Mouse (Mus musculus) embryonic facial prominence, embryonic 15.5 days (tissue): ENCODE measurements around the gene Impdh2. TPM values are rescaled to one million over a fixed set of nuclear protein-coding genes. Genes with fewer than 3 reads are reported as not detected.
A peak's percentile ranks its signal among the peaks of the same experiment; 100 is the strongest.

Experiments
- microRNA counts: library from miRNA; unstranded; fragments of <30 nt; microRNA quantifications from one replicate; lab custom pipeline; 2016
- microRNA-seq: library from miRNA; unstranded; fragments of <30 nt; microRNA quantifications from one replicate; pipeline ENCODE4, GENCODE M21; 2016; ENCODE audit warnings: borderline number of aligned reads
- polyA plus RNA-seq: library from polyadenylated mRNA; unstranded; fragments of >200 nt; fragmentation: Nextera tagmentation; extraction: Ambion mirVana; gene quantifications from 2 replicates; pipeline ENCODE4 v1.2.1, GENCODE M21; 2015

Gene Impdh2
- polyA plus RNA-seq, 1 experiment from 2014 or later, result 172 TPM

MicroRNAs within 50 kb of the gene (microRNA counts, 519-probe panel; counts per million panel counts)
- 3,012 counts per million, percentile 72 among the panel's probes with 10 or more counts for microRNA mmu-miR-191 (lab: Ali Mortazavi, UCI)
- 2,820 counts per million, percentile 67 among the panel's probes with 10 or more counts for microRNA mmu-miR-425 (lab: Ali Mortazavi, UCI)

Small RNA genes within 50 kb of the gene (microRNA-seq; reads per million reads assigned to microRNA genes)
- not detected for gene Gm24083
- gene Mir191, result not detected
- 2,034 reads per million, percentile 82 among the genes with 10 or more reads in this experiment for gene Mir425

Other genes with a start within 250 kb of the Impdh2 start
- gene Gpx1, start 221.4 kb upstream of the Impdh2 start, polyA plus RNA-seq, result 713 and 715 TPM in 2 replicates
- gene Usp4, start 212.4 kb upstream of the Impdh2 start, polyA plus RNA-seq, result 97.5 and 99.4 TPM in 2 replicates
- gene 1700102P08Rik, start 167.5 kb upstream of the Impdh2 start, polyA plus RNA-seq, result 1.0 and 1.1 TPM in 2 replicates
- gene Ccdc36, start 131.8 kb upstream of the Impdh2 start, polyA plus RNA-seq, result 1.2 and 1.3 TPM in 2 replicates
- gene BC048562, start 123.8 kb upstream of the Impdh2 start, polyA plus RNA-seq, result not detected in 2 replicates
- 58.6 and 60.7 TPM in 2 replicates for gene Ccdc71, start 99.8 kb upstream of the Impdh2 start, polyA plus RNA-seq
- 33.4 and 35.7 TPM in 2 replicates for gene Klhdc8b, start 98.7 kb upstream of the Impdh2 start, polyA plus RNA-seq
- gene Lamb2, start 80.5 kb upstream of the Impdh2 start, polyA plus RNA-seq, result 70.2 and 71.7 TPM in 2 replicates
- gene Usp19, start 69.7 kb upstream of the Impdh2 start, polyA plus RNA-seq, result 69.8 and 75.4 TPM in 2 replicates
- gene Qars, start 52.6 kb upstream of the Impdh2 start, polyA plus RNA-seq, result 114 and 117 TPM in 2 replicates
- 110 and 125 TPM in 2 replicates for gene Qrich1, start 43.5 kb upstream of the Impdh2 start, polyA plus RNA-seq
- gene Ndufaf3, start 7.1 kb downstream of the Impdh2 start, polyA plus RNA-seq, result 63.8 and 65.6 TPM in 2 replicates
- 137 and 139 TPM in 2 replicates for gene Dalrd3, start 9.6 kb downstream of the Impdh2 start, polyA plus RNA-seq
- 89.6 and 93.7 TPM in 2 replicates for gene Wdr6, start 18.5 kb downstream of the Impdh2 start, polyA plus RNA-seq
- gene P4htm, start 37.4 kb downstream of the Impdh2 start, polyA plus RNA-seq, result 10.4 and 12.2 TPM in 2 replicates
- gene Arih2, start 89.1 kb downstream of the Impdh2 start, polyA plus RNA-seq, result 46.9 and 49.5 TPM in 2 replicates
- 36.5 and 37.7 TPM in 2 replicates for gene Slc25a20, start 101.8 kb downstream of the Impdh2 start, polyA plus RNA-seq
- 29.0 and 30.7 TPM in 2 replicates for gene Prkar2a, start 129.0 kb downstream of the Impdh2 start, polyA plus RNA-seq
- 89.7 and 101 TPM in 2 replicates for gene Ip6k2, start 223.5 kb downstream of the Impdh2 start, polyA plus RNA-seq
- gene Nckipsd, start 248.1 kb downstream of the Impdh2 start, polyA plus RNA-seq, result 16.5 and 20.4 TPM in 2 replicates